Mouse (Mus musculus) lung, embryonic 15.5 days (tissue): ENCODE data around the gene Cdrt4. TPM values are rescaled to one million over a fixed set of nuclear protein-coding genes. Genes with fewer than 3 reads are reported as not detected.

Experiments used
- ATAC-seq: fragments of 200-750 bp; cut with Nextera tagmentation; 2 replicates; pipeline ENCODE4 v1.8.0; 2017; ENCODE audit warnings: moderate number of reproducible peaks, borderline replicate concordance; ENCODE audit not compliant: low FRiP score, low TSS enrichment; ENCODE audit errors: extremely low read depth
- H3K27ac ChIP-seq: fragments of 300-500 bp; sonication (generic); 2 replicates; pipeline ENCODE4 v1.5.1; 2015; ENCODE audit warnings: moderate library complexity, mild to moderate bottlenecking, inconsistent platforms
- H3K27me3 ChIP-seq: fragments of 300-500 bp; sonication (generic); 2 replicates; pipeline ENCODE4 v1.6.1; 2015; ENCODE audit warnings: inconsistent platforms
- H3K36me3 ChIP-seq: fragments of 300-500 bp; sonication (generic); 2 replicates; pipeline ENCODE4 v1.6.1; 2015; ENCODE audit warnings: inconsistent platforms
- H3K4me1 ChIP-seq: fragments of 300-500 bp; sonication (generic); 2 replicates; pipeline ENCODE4 v1.6.1; 2015; ENCODE audit warnings: inconsistent platforms
- H3K4me2 ChIP-seq: fragments of 300-500 bp; sonication (generic); 2 replicates; pipeline ENCODE4 v1.6.1; 2015; ENCODE audit warnings: inconsistent platforms, mild to moderate bottlenecking, moderate library complexity
- H3K4me3 ChIP-seq: fragments of 300-500 bp; sonication (generic); 2 replicates; pipeline ENCODE4 v1.5.1; 2015; ENCODE audit warnings: mild to moderate bottlenecking, inconsistent platforms
- H3K9ac ChIP-seq: fragments of 300-500 bp; sonication (generic); 2 replicates; pipeline ENCODE4 v1.6.1; 2015; ENCODE audit warnings: inconsistent platforms
- H3K9me3 ChIP-seq: fragments of 300-500 bp; sonication (generic); 2 replicates; pipeline ENCODE4 v1.6.1; 2016; ENCODE audit warnings: inconsistent platforms
- WGBS: fragments of 180-500 bp; shearing (Covaris S2); methylation state at CpG from one replicate; pipeline ENCODE4 v1.1.7; 2015; 5-methylcytosine and 5-hydroxymethylcytosine counted together
- polyA plus RNA-seq: library from polyadenylated mRNA; unstranded; fragments of >200 nt; fragmentation: Nextera tagmentation; extraction: Ambion mirVana; gene quantifications from 2 replicates; pipeline ENCODE4 v1.2.1, GENCODE M21; 2015

Gene Cdrt4
- polyA plus RNA-seq: 0.36 and 0.62 TPM in 2 replicates

DNA sequence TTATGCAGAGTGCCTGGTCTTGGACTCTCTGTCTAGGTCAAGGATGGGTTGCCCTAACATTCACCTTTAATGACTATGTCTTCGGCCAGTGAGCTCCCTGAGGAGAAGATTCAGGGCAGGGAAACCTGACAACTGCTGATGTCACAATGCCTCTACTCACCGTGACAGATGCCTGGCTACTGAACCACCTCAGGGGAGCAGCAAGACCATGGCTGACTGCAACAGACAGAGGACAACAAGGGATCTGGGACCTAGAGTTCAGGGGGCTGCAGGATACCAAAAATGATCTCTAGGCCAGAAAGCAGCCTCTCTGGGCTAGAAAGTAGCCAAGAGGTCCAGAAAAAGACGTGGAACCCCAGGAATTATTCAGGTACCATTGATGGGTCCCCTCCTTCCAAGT is at the start of gene Cdrt4:
TSS of gene Cdrt4 (plus strand) at position 182 of the 400 bp plus-strand sequence.
- Histone ChIP-seq H3K27ac (no peak within 1 kb of the TSS), H3K36me3 (no peaks in the 10 kb centered on the region), H3K4me1 (no peaks in the 10 kb centered on the region), H3K4me3 (no peak within 1 kb of the TSS), H3K9me3 (no peaks in the 10 kb centered on the region), H3K27me3 (no peaks in the 10 kb centered on the region), H3K9ac (no peak within 1 kb of the TSS), H3K4me2 (no peak within 1 kb of the TSS)
- WGBS: 82% methylated on average over 3 of the region's 3 CpGs
- ATAC-seq: no peak

- Histone ChIP-seq H3K4me2 (no peak overlapping the region), H3K4me3 (no peak overlapping the region), H3K27me3 (no peaks in the 10 kb centered on the region), H3K9ac (no peak overlapping the region), H3K4me1 (peaks cover 4% of the 10 kb centered on the region; the same call in 1 of the 2 replicates), H3K36me3 (no peaks in the 10 kb centered on the region), H3K9me3 (no peaks in the 10 kb centered on the region), H3K27ac (no peak overlapping the region)
- ATAC-seq: peak; percentile 62; the same call in 1 of the 2 replicates
- 29% methylated on average over 12 of the region's 12 CpGs for WGBS
Measured at GRCm38 (mm10) chr11:62901699-62902323, 49.2 kb upstream of the Cdrt4 start.

DNA sequence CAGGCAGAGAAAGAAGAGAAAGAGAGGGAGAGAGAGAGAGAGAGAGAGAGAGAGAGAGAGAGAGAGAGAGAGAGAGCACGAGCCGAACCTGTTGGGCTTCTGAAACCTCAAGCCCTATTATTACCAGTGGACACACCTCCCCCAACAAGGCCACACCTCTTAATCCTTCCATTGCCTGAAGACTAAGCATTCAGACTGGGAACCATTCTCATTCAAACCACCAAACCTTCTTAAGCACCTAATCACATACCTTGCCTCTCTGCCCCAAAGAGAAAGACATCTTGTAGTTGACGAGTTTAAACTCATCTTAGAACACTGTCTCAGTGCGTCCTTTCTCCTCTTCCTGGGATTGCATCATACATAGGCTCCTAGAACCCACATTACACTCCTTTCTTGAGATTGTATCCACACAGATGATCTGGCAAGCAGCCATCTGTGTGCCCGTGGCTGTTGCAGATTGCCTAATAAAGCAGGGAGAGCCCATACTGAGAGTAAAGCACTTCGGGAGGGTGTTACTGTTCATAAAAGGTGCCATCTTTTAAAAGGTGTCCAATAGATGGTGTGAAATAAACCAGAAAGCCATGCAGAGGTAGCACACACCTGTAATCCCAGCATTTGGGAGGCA is 47.0 kb upstream of the Cdrt4 start:
- ATAC-seq: no peak
- H3K9me3 ChIP-seq: no peaks in the 10 kb centered on the region
- H3K27me3 ChIP-seq: no peaks in the 10 kb centered on the region
- H3K4me1 ChIP-seq: peaks cover 4% of the 10 kb centered on the region; the same call in 1 of the 2 replicates
- H3K36me3 ChIP-seq: no peaks in the 10 kb centered on the region
- no peak overlapping the region for H3K4me3 ChIP-seq
- no peak overlapping the region for H3K27ac ChIP-seq
- WGBS: 56% methylated on average over 4 of the region's 6 CpGs
- no peak overlapping the region for H3K4me2 ChIP-seq
- no peak overlapping the region for H3K9ac ChIP-seq

DNA sequence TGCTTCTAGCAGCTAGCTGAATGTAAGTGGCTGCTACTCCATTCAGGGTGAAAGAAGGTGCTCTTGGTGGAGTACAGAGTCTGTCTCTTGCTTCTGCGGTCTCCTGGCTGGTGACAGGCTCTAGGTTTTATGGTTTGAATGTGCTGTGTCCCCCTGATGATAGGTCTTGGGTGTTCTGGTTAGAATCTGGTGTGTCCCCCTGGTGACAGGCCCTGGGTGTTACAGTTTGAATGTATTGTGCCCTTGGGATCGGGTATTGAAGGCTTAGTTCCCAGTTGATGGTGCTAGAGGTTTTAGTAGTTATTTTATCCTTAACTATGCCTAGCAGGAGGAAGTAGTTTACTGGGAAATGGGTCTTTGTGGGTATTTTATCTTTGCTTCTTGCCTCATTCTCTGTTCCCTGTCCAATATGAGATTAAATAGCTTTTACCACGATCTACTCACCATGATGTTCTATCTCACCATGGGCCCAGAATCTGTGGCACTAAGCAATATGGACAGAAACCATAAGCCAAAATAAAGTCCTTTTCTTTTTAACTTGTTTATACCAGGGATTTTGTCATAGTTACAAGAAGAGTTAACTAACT is 41.2 kb upstream of the Cdrt4 start:
- 72% methylated on average over 3 of the region's 3 CpGs for WGBS
- H3K27ac ChIP-seq: no peak overlapping the region

GRCm38 (mm10) chr11:62911362-62911761 is 39.6 kb upstream of the Cdrt4 start:
- WGBS: 52% methylated on average over 8 of the region's 8 CpGs
- ATAC-seq: no peak
- Histone ChIP-seq H3K9me3 (no peaks in the 10 kb centered on the region), H3K4me2 (no peak overlapping the region), H3K36me3 (no peaks in the 10 kb centered on the region), H3K4me3 (no peak overlapping the region), H3K27me3 (no peaks in the 10 kb centered on the region), H3K9ac (no peak overlapping the region), H3K27ac (no peak overlapping the region), H3K4me1 (peaks cover 19% of the 10 kb centered on the region)

More for the DNA sequence above, 41.2 kb upstream of the Cdrt4 start:
- Histone ChIP-seq H3K36me3 (no peaks in the 10 kb centered on the region), H3K27me3 (no peaks in the 10 kb centered on the region), H3K9me3 (no peaks in the 10 kb centered on the region), H3K4me1 (peaks cover 11% of the 10 kb centered on the region), H3K4me2 (no peak overlapping the region), H3K9ac (no peak overlapping the region), H3K4me3 (no peak overlapping the region)
- ATAC-seq: no peak

GRCm38 (mm10) chr11:62913141-62913540 is 37.9 kb upstream of the Cdrt4 start:
- Histone ChIP-seq H3K27ac (no peak overlapping the region), H3K27me3 (no peaks in the 10 kb centered on the region), H3K4me2 (no peak overlapping the region), H3K9ac (no peak overlapping the region), H3K36me3 (no peaks in the 10 kb centered on the region), H3K9me3 (no peaks in the 10 kb centered on the region), H3K4me1 (peaks cover 30% of the 10 kb centered on the region), H3K4me3 (no peak overlapping the region)
- 92% methylated on average over 2 of the region's 2 CpGs for WGBS
- ATAC-seq: no peak

GRCm38 (mm10) chr11:62914532-62914931 is 36.5 kb upstream of the Cdrt4 start:
- Histone ChIP-seq H3K27me3 (no peaks in the 10 kb centered on the region), H3K9ac (no peak overlapping the region), H3K9me3 (no peaks in the 10 kb centered on the region), H3K4me1 (peaks cover 30% of the 10 kb centered on the region), H3K36me3 (no peaks in the 10 kb centered on the region), H3K4me3 (no peak overlapping the region), H3K4me2 (no peak overlapping the region), H3K27ac (no peak overlapping the region)
- WGBS: 53% methylated on average over 6 of the region's 6 CpGs
- ATAC-seq: no peak

DNA sequence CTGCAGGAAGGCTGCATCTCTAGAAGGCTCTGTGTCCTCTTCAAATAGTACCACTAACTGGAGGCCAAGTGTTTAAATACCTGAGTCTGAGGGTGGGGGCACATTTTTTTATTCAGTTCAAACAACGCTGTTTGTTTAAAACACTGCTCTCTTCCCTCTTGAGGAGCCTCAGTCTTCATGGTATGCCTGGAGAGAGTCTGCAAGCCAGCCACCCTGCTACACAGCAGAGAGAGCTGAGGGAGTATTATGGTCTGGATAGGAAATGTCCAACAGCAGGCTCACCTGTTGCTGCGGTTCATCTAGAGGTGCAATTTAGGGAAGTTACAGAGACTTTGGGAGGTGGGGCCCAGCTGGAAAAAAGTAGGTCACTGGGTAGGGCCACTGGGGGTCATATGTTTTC is 35.5 kb upstream of the Cdrt4 start:
- H3K4me1 ChIP-seq: peaks cover 36% of the 10 kb centered on the region
- ATAC-seq: peak; percentile 41; the same call in 1 of the 2 replicates
- H3K36me3 ChIP-seq: no peaks in the 10 kb centered on the region
- no peak overlapping the region for H3K9ac ChIP-seq
- no peak overlapping the region for H3K4me2 ChIP-seq
- H3K9me3 ChIP-seq: no peaks in the 10 kb centered on the region
- 54% methylated on average over 2 of the region's 2 CpGs for WGBS
- H3K4me3 ChIP-seq: no peak overlapping the region
- peak overlapping the region; percentile 57 for H3K27ac ChIP-seq
- H3K27me3 ChIP-seq: no peaks in the 10 kb centered on the region

DNA sequence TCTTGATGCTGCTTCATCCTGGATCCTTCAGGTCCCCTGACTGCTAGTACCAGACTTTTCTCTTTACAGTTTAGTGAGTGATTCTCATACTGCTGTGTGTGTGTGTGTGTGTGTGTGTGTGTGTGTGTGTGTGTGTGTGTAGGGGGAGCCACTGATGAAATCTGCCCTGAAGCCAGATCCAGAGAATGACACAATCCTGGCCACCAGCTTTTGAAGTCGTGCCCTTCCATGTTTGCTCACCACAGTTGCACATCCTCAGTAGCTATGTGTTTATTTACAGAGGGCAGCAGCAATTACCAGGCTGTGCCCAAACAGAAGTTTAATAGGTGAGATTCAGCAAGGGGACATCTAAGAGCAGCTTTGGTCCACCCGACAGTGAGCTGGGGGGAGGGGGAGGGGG is 34.2 kb upstream of the Cdrt4 start:
- Histone ChIP-seq H3K4me2 (no peak overlapping the region), H3K9ac (no peak overlapping the region), H3K9me3 (no peaks in the 10 kb centered on the region), H3K4me1 (peaks cover 35% of the 10 kb centered on the region), H3K27ac (no peak overlapping the region), H3K27me3 (no peaks in the 10 kb centered on the region), H3K36me3 (no peaks in the 10 kb centered on the region), H3K4me3 (no peak overlapping the region)
- no peak for ATAC-seq
- WGBS: 12% methylated on average over 2 of the region's 2 CpGs

GRCm38 (mm10) chr11:62919946-62920742 is 30.8 kb upstream of the Cdrt4 start:
- Histone ChIP-seq H3K27ac (peak overlapping the region; percentile 51; the same call in 1 of the 2 replicates), H3K4me3 (no peak overlapping the region), H3K36me3 (no peaks in the 10 kb centered on the region), H3K9ac (no peak overlapping the region), H3K4me2 (peak overlapping the region; percentile 20; the same call in 1 of the 2 replicates), H3K9me3 (no peaks in the 10 kb centered on the region), H3K27me3 (no peaks in the 10 kb centered on the region), H3K4me1 (peaks cover 45% of the 10 kb centered on the region)
- no peak for ATAC-seq
- 50% methylated on average over 6 of the region's 6 CpGs for WGBS

DNA sequence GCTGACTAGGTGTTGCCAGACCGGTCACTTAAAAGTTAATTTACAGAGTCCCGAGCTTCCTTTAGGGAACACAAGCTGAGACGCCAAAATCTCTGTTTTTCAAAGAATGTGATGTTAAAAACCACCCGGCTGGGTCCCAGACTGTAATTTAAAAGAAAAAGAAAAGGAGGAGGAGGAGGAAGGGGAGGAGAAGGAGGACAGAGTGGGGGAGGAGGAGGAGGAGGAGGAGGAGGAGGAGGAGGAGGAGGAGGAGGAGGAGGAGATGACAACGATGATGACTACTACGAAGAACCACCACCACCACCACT is 30.3 kb upstream of the Cdrt4 start:
- ATAC-seq: no peak
- Histone ChIP-seq H3K9me3 (no peaks in the 10 kb centered on the region), H3K27ac (peak overlapping the region; percentile 51; the same call in 1 of the 2 replicates), H3K4me1 (peaks cover 43% of the 10 kb centered on the region), H3K4me2 (peak overlapping the region; percentile 53), H3K36me3 (no peaks in the 10 kb centered on the region), H3K9ac (no peak overlapping the region), H3K4me3 (peak overlapping the region; percentile 19; the same call in 1 of the 2 replicates), H3K27me3 (no peaks in the 10 kb centered on the region)
- WGBS: 10% methylated on average over 5 of the region's 6 CpGs
